Mouse (Mus musculus) heart, embryonic 14.5 days (tissue): ENCODE results near the gene Rxfp2. TPM values are rescaled to one million over a fixed set of nuclear protein-coding genes. Genes with fewer than 3 reads are reported as not detected.

ENCODE experiments used
- ATAC-seq: fragments of 200-750 bp; cut with Nextera tagmentation; 2 replicates; pipeline ENCODE4 v1.8.0; 2017; ENCODE audit warnings: low read depth, moderate TSS enrichment; ENCODE audit not compliant: insufficient number of reproducible peaks, insufficient read depth, low FRiP score
- H3K27ac ChIP-seq, 2 experiments: fragments of 200-500 bp in 1 of 2; fragments of 300-500 bp in 1 of 2; sonication (generic) in 1 of 2; replicated peaks in 1 of 2; 2 replicates each; pipeline ENCODE4 v1.5.1; 2012 to 2014; ENCODE audit warnings: low read depth in 2 of 2, low read length in 2 of 2, control low read depth in 1 of 2, mild to moderate bottlenecking in 1 of 2, mixed read lengths in 1 of 2; ENCODE audit not compliant: control insufficient read depth in 1 of 2, insufficient read depth in 1 of 2
- H3K27me3 ChIP-seq: fragments of 300-500 bp; sonication (generic); 2 replicates; pipeline ENCODE4 v1.6.1; 2014; ENCODE audit warnings: mild to moderate bottlenecking, low read length, control low read depth; ENCODE audit not compliant: control insufficient read depth, insufficient read depth
- H3K36me3 ChIP-seq: fragments of 300-500 bp; sonication (generic); 2 replicates; pipeline ENCODE4 v1.6.1; 2014; ENCODE audit warnings: mild to moderate bottlenecking, control low read depth, low read length, mixed read lengths; ENCODE audit not compliant: control insufficient read depth, insufficient read depth
- H3K4me1 ChIP-seq, 2 experiments: fragments of 200-500 bp in 1 of 2; fragments of 300-500 bp in 1 of 2; sonication (generic) in 1 of 2; 2 replicates each; pipeline ENCODE4 v1.6.1; 2012 to 2014; ENCODE audit warnings: low read length in 2 of 2, control low read depth in 1 of 2, mixed read lengths in 1 of 2; ENCODE audit not compliant: control insufficient read depth in 2 of 2, insufficient read depth in 2 of 2
- H3K4me2 ChIP-seq: fragments of 300-500 bp; sonication (generic); 2 replicates; pipeline ENCODE4 v1.6.1; 2014; ENCODE audit warnings: mild to moderate bottlenecking, low read length
- H3K4me3 ChIP-seq, 2 experiments: fragments of 200-500 bp in 1 of 2; fragments of 300-500 bp in 1 of 2; sonication (generic) in 1 of 2; 2 replicates each; pipeline ENCODE4 v1.5.1; 2012 to 2014; ENCODE audit warnings: low read length in 2 of 2, mild to moderate bottlenecking in 2 of 2, control low read depth in 1 of 2, low read depth in 1 of 2, moderate library complexity in 1 of 2; ENCODE audit not compliant: control insufficient read depth in 1 of 2, insufficient read depth in 1 of 2
- H3K9ac ChIP-seq: fragments of 300-500 bp; sonication (generic); 2 replicates; pipeline ENCODE4 v1.6.1; 2014; ENCODE audit warnings: mild to moderate bottlenecking, low read length
- H3K9me3 ChIP-seq: fragments of 300-500 bp; sonication (generic); 2 replicates; pipeline ENCODE4 v1.6.1; 2016; ENCODE audit warnings: low read length, control low read depth; ENCODE audit not compliant: control insufficient read depth
- WGBS: fragments of 180-500 bp; shearing (Covaris S2); extraction: QIAGEN DNeasy Blood & Tissue Kit; methylation state at CpG from one replicate; pipeline ENCODE4 v1.1.7; 2014; 5-methylcytosine and 5-hydroxymethylcytosine counted together
- polyA plus RNA-seq: library from polyadenylated mRNA; unstranded; fragments of >200 nt; fragmentation: Nextera tagmentation; extraction: Ambion mirVana; gene quantifications from 2 replicates; pipeline ENCODE4 v1.2.1, GENCODE M21; 2014

The Rxfp2 gene
- polyA plus RNA-seq, 1 experiment from 2014 or later, result 0.15 TPM

- WGBS, result 63% methylated on average over 2 of the region's 2 CpGs
- no peak for ATAC-seq
- no peak overlapping the region for H3K9ac ChIP-seq
- H3K9me3 ChIP-seq, result peaks cover 4% of the 10 kb centered on the region; the same call in 1 of the 2 replicates
- no peaks in the 10 kb centered on the region for H3K4me1 ChIP-seq
- H3K4me2 ChIP-seq, result no peak overlapping the region
- no peak overlapping the region for H3K27ac ChIP-seq
- H3K4me3 ChIP-seq, result no peak overlapping the region
- no peaks in the 10 kb centered on the region for H3K36me3 ChIP-seq
- no peaks in the 10 kb centered on the region for H3K27me3 ChIP-seq
Observed at GRCm38 (mm10) chr5:150044533-150044932, 26.1 kb downstream of the Rxfp2 start.

- Histone ChIP-seq H3K4me1 (no peaks in the 10 kb centered on the region), H3K9me3 (peaks cover 4% of the 10 kb centered on the region; the same call in 1 of the 2 replicates), H3K4me3 (no peak overlapping the region), H3K27ac (no peak overlapping the region), H3K27me3 (no peaks in the 10 kb centered on the region), H3K4me2 (no peak overlapping the region), H3K36me3 (no peaks in the 10 kb centered on the region), H3K9ac (no peak overlapping the region)
- 71% methylated on average over 15 of the region's 15 CpGs for WGBS
- no peak for ATAC-seq
Observed at GRCm38 (mm10) chr5:150046438-150046837, 28.0 kb downstream of the Rxfp2 start.

GRCm38 (mm10) chr5:150049946-150050345 lies 31.5 kb downstream of the Rxfp2 start:
- 43% methylated on average over 7 of the region's 7 CpGs for WGBS
- H3K9me3 ChIP-seq, result no peaks in the 10 kb centered on the region

GRCm38 (mm10) chr5:150051828-150052227 lies 33.4 kb downstream of the Rxfp2 start:
- ATAC-seq, result no peak
- Histone ChIP-seq H3K9me3 (no peaks in the 10 kb centered on the region), H3K4me3 (no peak overlapping the region), H3K9ac (no peak overlapping the region), H3K4me2 (no peak overlapping the region), H3K4me1 (no peaks in the 10 kb centered on the region), H3K36me3 (no peaks in the 10 kb centered on the region), H3K27me3 (no peaks in the 10 kb centered on the region), H3K27ac (no peak overlapping the region)
- 47% methylated on average over 5 of the region's 5 CpGs for WGBS

More at GRCm38 (mm10) chr5:150049946-150050345, 31.5 kb downstream of the Rxfp2 start:
- Histone ChIP-seq H3K9ac (no peak overlapping the region), H3K4me1 (no peaks in the 10 kb centered on the region), H3K27me3 (no peaks in the 10 kb centered on the region), H3K4me2 (no peak overlapping the region), H3K36me3 (no peaks in the 10 kb centered on the region), H3K4me3 (no peak overlapping the region), H3K27ac (no peak overlapping the region)
- ATAC-seq, result no peak

- ATAC-seq, result no peak
- Histone ChIP-seq H3K9ac (no peak overlapping the region), H3K4me2 (no peak overlapping the region), H3K27ac (no peak overlapping the region), H3K9me3 (peaks cover under 1% of the 10 kb centered on the region; the same call in 1 of the 2 replicates), H3K4me3 (no peak overlapping the region), H3K4me1 (no peaks in the 10 kb centered on the region), H3K36me3 (no peaks in the 10 kb centered on the region), H3K27me3 (no peaks in the 10 kb centered on the region)
- WGBS, result 77% methylated on average over 4 of the region's 4 CpGs
Observed at GRCm38 (mm10) chr5:150053294-150053693, 34.8 kb downstream of the Rxfp2 start.

GRCm38 (mm10) chr5:150053956-150054355 lies 35.5 kb downstream of the Rxfp2 start:
- no peaks in the 10 kb centered on the region for H3K4me1 ChIP-seq
- no peak overlapping the region for H3K4me2 ChIP-seq
- 78% methylated on average over 7 of the region's 7 CpGs for WGBS
- no peaks in the 10 kb centered on the region for H3K27me3 ChIP-seq
- no peak for ATAC-seq
- H3K36me3 ChIP-seq, result no peaks in the 10 kb centered on the region
- H3K9me3 ChIP-seq, result peaks cover 7% of the 10 kb centered on the region
- H3K4me3 ChIP-seq, result no peak overlapping the region
- H3K27ac ChIP-seq, result no peak overlapping the region
- no peak overlapping the region for H3K9ac ChIP-seq

- H3K9ac ChIP-seq, result no peak overlapping the region
- no peak for ATAC-seq
- no peaks in the 10 kb centered on the region for H3K4me1 ChIP-seq
- 93% methylated on average over 1 of the region's 1 CpGs for WGBS
- no peaks in the 10 kb centered on the region for H3K27me3 ChIP-seq
- H3K36me3 ChIP-seq, result no peaks in the 10 kb centered on the region
- no peak overlapping the region for H3K27ac ChIP-seq
- H3K4me2 ChIP-seq, result no peak overlapping the region
- no peak overlapping the region for H3K4me3 ChIP-seq
- peaks cover 8% of the 10 kb centered on the region for H3K9me3 ChIP-seq
Observed at GRCm38 (mm10) chr5:150055322-150055721, 36.8 kb downstream of the Rxfp2 start.

- Histone ChIP-seq H3K4me2 (no peak overlapping the region), H3K36me3 (no peaks in the 10 kb centered on the region), H3K4me1 (no peaks in the 10 kb centered on the region), H3K27ac (no peak overlapping the region), H3K9ac (no peak overlapping the region), H3K4me3 (no peak overlapping the region), H3K27me3 (no peaks in the 10 kb centered on the region), H3K9me3 (peaks cover 11% of the 10 kb centered on the region)
- WGBS, result 85% methylated on average over 5 of the region's 5 CpGs
- no peak for ATAC-seq
Observed at GRCm38 (mm10) chr5:150056056-150056455, 37.6 kb downstream of the Rxfp2 start.
